Mouse (Mus musculus) CD4-positive, CD25-positive, alpha-beta regulatory T cell, adult 4 months (primary cell): ENCODE measurements around the gene Olfr294. TPM values are rescaled to one million over a fixed set of nuclear protein-coding genes. Genes with fewer than 3 reads are reported as not detected.

Experiments
- ATAC-seq: one replicate; pipeline ENCODE4 v1.8.0; 2017
- polyA plus RNA-seq, 2 experiments: library from polyadenylated mRNA; unstranded; fragments of 100-300 nt; shearing (Covaris generic); gene quantifications; one replicate each; pipeline ENCODE4 v1.2.1; 2017

Olfr294 gene
- polyA plus RNA-seq = not detected

DNA sequence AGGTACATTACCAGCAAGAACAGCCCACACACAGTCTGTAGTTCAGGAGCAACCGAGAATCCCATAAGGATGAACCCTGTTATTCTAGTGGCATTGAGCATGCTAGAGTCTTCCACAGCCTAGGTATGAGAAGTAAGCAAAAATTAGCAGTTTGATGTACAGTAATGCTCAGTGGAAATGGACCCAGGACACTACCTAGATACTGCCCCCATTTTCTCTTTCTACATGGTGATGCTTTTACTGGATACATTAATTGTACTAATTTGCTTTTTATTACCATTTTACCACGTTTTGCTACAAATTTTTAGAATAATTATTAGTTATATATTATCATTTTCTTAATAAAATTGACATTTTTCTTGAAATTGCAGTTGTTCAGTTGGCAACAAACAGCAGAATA, at the start of gene Olfr294:
Gene Olfr294, minus strand, starts transcription at position 101 of the 400 bp plus-strand sequence.
- no peak for ATAC-seq

- ATAC-seq = no peak
Observed at GRCm38 (mm10) chr7:86648761-86649160, 32.3 kb upstream of the Olfr294 start, which contains the start of gene Olfr293. Gene Olfr293 (plus strand): TSS chr7:86649061.

GRCm38 (mm10) chr7:86583562-86583961, 32.9 kb downstream of the Olfr294 start, which contains the start of gene Olfr295:
Gene Olfr295 (plus strand): TSS chr7:86583862.
- ATAC-seq = no peak

Other genes starting within 250 kb of the Olfr294 start
- gene Olfr305, start 249.7 kb downstream of the Olfr294 start, polyA plus RNA-seq = not detected
- gene Olfr304, start 230.0 kb downstream of the Olfr294 start, polyA plus RNA-seq = not detected
- not detected for gene Olfr303, start 218.9 kb downstream of the Olfr294 start, polyA plus RNA-seq
- gene Olfr301, start 212.8 kb downstream of the Olfr294 start, polyA plus RNA-seq = not detected
- not detected for gene Olfr299, start 156.7 kb downstream of the Olfr294 start, polyA plus RNA-seq
- gene Olfr298, start 124.2 kb downstream of the Olfr294 start, polyA plus RNA-seq = not detected
- not detected for gene Olfr297, start 96.7 kb downstream of the Olfr294 start, polyA plus RNA-seq
- gene Olfr295, start 32.8 kb downstream of the Olfr294 start, polyA plus RNA-seq = not detected
- gene Olfr293, start 32.4 kb upstream of the Olfr294 start, polyA plus RNA-seq = not detected
- gene Olfr292, start 71.7 kb upstream of the Olfr294 start, polyA plus RNA-seq = not detected
- gene Folh1, start 159.3 kb upstream of the Olfr294 start, polyA plus RNA-seq = not detected
- under 1 TPM in 1 of 2 experiments, not detected in 1; 0.12 TPM for gene Vmn2r77, start 178.4 kb upstream of the Olfr294 start, polyA plus RNA-seq